Mouse (Mus musculus): ENCODE measurements around the gene Spock1. TPM values are rescaled to one million over a fixed set of nuclear protein-coding genes. Genes with fewer than 3 reads are reported as not detected.

The Spock1 gene
- total RNA-seq, 1 experiment: 0.40 TPM

GRCm38 (mm10) chr13:57522319-57522718, 385.8 kb downstream of the Spock1 start:
- Histone ChIP-seq H3K9ac (ENCODE audit: insufficient read depth, low read depth, low read length, poor library complexity, severe bottlenecking) (no peak overlapping the region), H3K27ac (ENCODE audit: insufficient read depth, low read depth, low read length, poor library complexity, severe bottlenecking) (no peak overlapping the region), H3K4me3 (ENCODE audit: insufficient read depth in 1 of 2, low read depth in 1 of 2, low read length in 2 of 2, poor library complexity in 1 of 2, severe bottlenecking in 1 of 2) (no peak overlapping the region), H3K4me1 (ENCODE audit: control insufficient read depth in 2 of 2, insufficient read depth in 2 of 2, low read length in 2 of 2, poor library complexity in 1 of 2) (peaks cover 8 to 9% of the 10 kb centered on the region in 2 experiments; a peak in 3 of 4 replicates), H3K36me3 (ENCODE audit: control insufficient read depth, insufficient read depth, low read length, poor library complexity, severe bottlenecking) (no peaks in the 10 kb centered on the region), H3K9me3 (ENCODE audit: control insufficient read depth, insufficient read depth, low read depth, low read length) (no peaks in the 10 kb centered on the region)
- in situ Hi-C loops (cut with MboI; ENCODE audit: low sequenced_read_pairs in 2 of 2, unreplicated experiment in 2 of 2): no loop called here
- no peak for DNase-seq (ENCODE audit: low read depth, low spot score)
- TF ChIP-seq CHD2 (IDR thresholded peaks at IDR 0.05; ENCODE audit: low read depth, low read length) (no peak), HCFC1 (IDR thresholded peaks at IDR 0.05; ENCODE audit: borderline replicate concordance, insufficient read depth, low read length) (no peak), MAFK (IDR thresholded peaks at IDR 0.05; ENCODE audit: insufficient read depth, low read depth, low read length) (no peak), ZC3H11A (IDR thresholded peaks at IDR 0.05; ENCODE audit: borderline replicate concordance, low read depth, low read length) (no peak), ZNF384 (IDR thresholded peaks at IDR 0.05; ENCODE audit: low read depth, low read length) (no peak)

DNA sequence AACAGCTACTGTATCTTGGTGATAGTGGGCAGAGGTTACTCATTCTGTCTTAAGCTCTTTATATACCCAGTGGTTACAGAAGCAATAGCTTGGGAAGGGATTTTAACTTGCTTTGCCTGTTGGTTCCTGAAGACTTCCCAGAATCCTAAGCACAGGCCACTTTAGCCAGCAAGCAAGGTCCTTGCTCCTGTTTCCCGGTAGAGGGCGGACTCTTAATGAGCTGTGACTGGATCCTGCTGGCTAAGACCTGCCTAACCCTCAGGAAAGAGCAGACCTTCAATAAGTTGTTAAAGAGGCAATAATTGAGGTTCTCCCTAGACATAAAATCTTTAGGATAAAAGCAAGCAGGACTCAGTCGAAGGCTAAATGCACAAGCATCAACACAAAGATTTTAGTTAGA, 387.0 kb downstream of the Spock1 start:
- H3K9me3 ChIP-seq (ENCODE audit: control insufficient read depth, insufficient read depth, low read depth, low read length): no peaks in the 10 kb centered on the region
- no peak overlapping the region for H3K4me3 ChIP-seq (ENCODE audit: insufficient read depth in 1 of 2, low read depth in 1 of 2, low read length in 2 of 2, poor library complexity in 1 of 2, severe bottlenecking in 1 of 2)
- TF ChIP-seq ZNF384 (IDR thresholded peaks at IDR 0.05; ENCODE audit: low read depth, low read length): no peak
- TF ChIP-seq CHD2 (IDR thresholded peaks at IDR 0.05; ENCODE audit: low read depth, low read length): no peak
- no peak for TF ChIP-seq MAFK (IDR thresholded peaks at IDR 0.05; ENCODE audit: insufficient read depth, low read depth, low read length)
- no peak for TF ChIP-seq ZC3H11A (IDR thresholded peaks at IDR 0.05; ENCODE audit: borderline replicate concordance, low read depth, low read length)
- TF ChIP-seq HCFC1 (IDR thresholded peaks at IDR 0.05; ENCODE audit: borderline replicate concordance, insufficient read depth, low read length): no peak
- H3K27ac ChIP-seq (ENCODE audit: insufficient read depth, low read depth, low read length, poor library complexity, severe bottlenecking): no peak overlapping the region
- H3K4me1 ChIP-seq (ENCODE audit: control insufficient read depth in 2 of 2, insufficient read depth in 2 of 2, low read length in 2 of 2, poor library complexity in 1 of 2): peaks cover 4 to 5% of the 10 kb centered on the region in 2 experiments; a peak in 3 of 4 replicates
- no peak overlapping the region for H3K9ac ChIP-seq (ENCODE audit: insufficient read depth, low read depth, low read length, poor library complexity, severe bottlenecking)
- DNase-seq (ENCODE audit: low read depth, low spot score): no peak
- in situ Hi-C loops (cut with MboI; ENCODE audit: low sequenced_read_pairs in 2 of 2, unreplicated experiment in 2 of 2): no loop called here
- no peaks in the 10 kb centered on the region for H3K36me3 ChIP-seq (ENCODE audit: control insufficient read depth, insufficient read depth, low read length, poor library complexity, severe bottlenecking)

GRCm38 (mm10) chr13:57519790-57520189, 388.3 kb downstream of the Spock1 start:
- no peak overlapping the region for H3K4me3 ChIP-seq (ENCODE audit: insufficient read depth in 1 of 2, low read depth in 1 of 2, low read length in 2 of 2, poor library complexity in 1 of 2, severe bottlenecking in 1 of 2)
- in situ Hi-C loops (cut with MboI; ENCODE audit: low sequenced_read_pairs in 2 of 2, unreplicated experiment in 2 of 2): no loop called here
- no peak for DNase-seq (ENCODE audit: low read depth, low spot score)
- no peak overlapping the region for H3K9ac ChIP-seq (ENCODE audit: insufficient read depth, low read depth, low read length, poor library complexity, severe bottlenecking)
- 0 out of 4 replicates have a peak, but pooled peaks cover 0 to 1% of the 10 kb centered on the region in 2 experiments for H3K4me1 ChIP-seq (ENCODE audit: control insufficient read depth in 2 of 2, insufficient read depth in 2 of 2, low read length in 2 of 2, poor library complexity in 1 of 2)
- no peaks in the 10 kb centered on the region for H3K9me3 ChIP-seq (ENCODE audit: control insufficient read depth, insufficient read depth, low read depth, low read length)
- no peaks in the 10 kb centered on the region for H3K36me3 ChIP-seq (ENCODE audit: control insufficient read depth, insufficient read depth, low read length, poor library complexity, severe bottlenecking)
- TF ChIP-seq HCFC1 (IDR thresholded peaks at IDR 0.05; ENCODE audit: borderline replicate concordance, insufficient read depth, low read length): no peak
- TF ChIP-seq CHD2 (IDR thresholded peaks at IDR 0.05; ENCODE audit: low read depth, low read length): no peak
- no peak for TF ChIP-seq ZC3H11A (IDR thresholded peaks at IDR 0.05; ENCODE audit: borderline replicate concordance, low read depth, low read length)
- TF ChIP-seq MAFK (IDR thresholded peaks at IDR 0.05; ENCODE audit: insufficient read depth, low read depth, low read length): no peak
- no peak for TF ChIP-seq ZNF384 (IDR thresholded peaks at IDR 0.05; ENCODE audit: low read depth, low read length)
- H3K27ac ChIP-seq (ENCODE audit: insufficient read depth, low read depth, low read length, poor library complexity, severe bottlenecking): no peak overlapping the region

DNA sequence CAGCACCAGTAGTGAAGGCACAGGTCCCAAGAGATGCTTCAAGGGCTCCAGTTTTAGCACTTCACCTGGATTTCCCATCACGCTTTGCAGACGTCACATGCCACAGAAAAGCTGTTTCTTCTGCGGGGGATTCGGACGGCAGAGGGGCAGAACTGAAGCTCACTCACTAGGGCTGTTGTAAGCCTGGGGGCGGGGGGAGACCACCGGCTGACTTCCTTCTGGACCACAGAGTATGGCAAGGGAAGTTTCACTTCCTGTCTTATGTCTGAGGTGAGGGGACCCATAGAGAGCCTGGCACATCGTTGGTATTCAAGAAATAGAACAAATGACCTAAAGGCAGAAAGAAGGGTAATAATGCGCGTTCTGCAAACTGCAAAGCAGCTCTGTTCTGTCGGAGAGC, 392.4 kb downstream of the Spock1 start:
- in situ Hi-C loops (cut with MboI; ENCODE audit: low sequenced_read_pairs in 2 of 2, unreplicated experiment in 2 of 2): no loop called here
- Histone ChIP-seq H3K9ac (ENCODE audit: insufficient read depth, low read depth, low read length, poor library complexity, severe bottlenecking) (no peak overlapping the region), H3K27ac (ENCODE audit: insufficient read depth, low read depth, low read length, poor library complexity, severe bottlenecking) (no peak overlapping the region), H3K4me3 (ENCODE audit: insufficient read depth in 1 of 2, low read depth in 1 of 2, low read length in 2 of 2, poor library complexity in 1 of 2, severe bottlenecking in 1 of 2) (no peak overlapping the region), H3K4me1 (ENCODE audit: control insufficient read depth in 2 of 2, insufficient read depth in 2 of 2, low read length in 2 of 2, poor library complexity in 1 of 2) (0 out of 4 replicates have a peak, but pooled peaks cover 0 to 1% of the 10 kb centered on the region in 2 experiments), H3K36me3 (ENCODE audit: control insufficient read depth, insufficient read depth, low read length, poor library complexity, severe bottlenecking) (no peaks in the 10 kb centered on the region), H3K9me3 (ENCODE audit: control insufficient read depth, insufficient read depth, low read depth, low read length) (no peaks in the 10 kb centered on the region)
- no peak for DNase-seq (ENCODE audit: low read depth, low spot score)
- no peak for TF ChIP-seq ZNF384 (IDR thresholded peaks at IDR 0.05; ENCODE audit: low read depth, low read length)
- no peak for TF ChIP-seq HCFC1 (IDR thresholded peaks at IDR 0.05; ENCODE audit: borderline replicate concordance, insufficient read depth, low read length)
- TF ChIP-seq ZC3H11A (IDR thresholded peaks at IDR 0.05; ENCODE audit: borderline replicate concordance, low read depth, low read length): no peak
- TF ChIP-seq MAFK (IDR thresholded peaks at IDR 0.05; ENCODE audit: insufficient read depth, low read depth, low read length): no peak
- TF ChIP-seq CHD2 (IDR thresholded peaks at IDR 0.05; ENCODE audit: low read depth, low read length): no peak

DNA sequence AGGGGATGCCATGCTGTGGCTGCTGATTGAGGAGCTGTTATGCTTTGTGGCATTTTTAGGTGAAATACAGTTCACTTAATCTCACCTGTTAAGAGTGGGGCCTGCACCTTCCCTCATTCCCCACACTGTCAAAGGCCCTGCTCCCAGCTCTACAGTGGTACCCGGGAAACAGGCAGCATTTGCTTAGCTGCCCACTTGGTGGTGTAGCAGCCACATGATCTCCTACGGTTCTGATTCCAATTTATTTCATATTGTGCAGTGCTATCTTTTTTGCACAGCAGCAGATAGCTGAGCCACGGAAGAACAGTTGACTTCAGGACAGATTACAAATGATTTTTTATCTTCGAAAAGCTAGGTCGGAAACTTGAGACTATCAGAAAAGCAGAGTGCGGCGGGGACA, 406.6 kb downstream of the Spock1 start:
- in situ Hi-C loops (cut with MboI; ENCODE audit: low sequenced_read_pairs in 2 of 2, unreplicated experiment in 2 of 2): no loop called here
- TF ChIP-seq HCFC1 (IDR thresholded peaks at IDR 0.05; ENCODE audit: borderline replicate concordance, insufficient read depth, low read length): no peak
- no peak for TF ChIP-seq MAFK (IDR thresholded peaks at IDR 0.05; ENCODE audit: insufficient read depth, low read depth, low read length)
- no peak for TF ChIP-seq CHD2 (IDR thresholded peaks at IDR 0.05; ENCODE audit: low read depth, low read length)
- no peak for TF ChIP-seq ZC3H11A (IDR thresholded peaks at IDR 0.05; ENCODE audit: borderline replicate concordance, low read depth, low read length)
- TF ChIP-seq ZNF384 (IDR thresholded peaks at IDR 0.05; ENCODE audit: low read depth, low read length): no peak
- no peak for DNase-seq (ENCODE audit: low read depth, low spot score)

More for the DNA sequence above, 406.6 kb downstream of the Spock1 start:
- H3K4me1 ChIP-seq (ENCODE audit: control insufficient read depth in 2 of 2, insufficient read depth in 2 of 2, low read length in 2 of 2, poor library complexity in 1 of 2): no peaks in the 10 kb centered on the region
- H3K9me3 ChIP-seq (ENCODE audit: control insufficient read depth, insufficient read depth, low read depth, low read length): no peaks in the 10 kb centered on the region
- no peak overlapping the region for H3K9ac ChIP-seq (ENCODE audit: insufficient read depth, low read depth, low read length, poor library complexity, severe bottlenecking)
- no peak overlapping the region for H3K4me3 ChIP-seq (ENCODE audit: insufficient read depth in 1 of 2, low read depth in 1 of 2, low read length in 2 of 2, poor library complexity in 1 of 2, severe bottlenecking in 1 of 2)
- H3K27ac ChIP-seq (ENCODE audit: insufficient read depth, low read depth, low read length, poor library complexity, severe bottlenecking): no peak overlapping the region
- no peaks in the 10 kb centered on the region for H3K36me3 ChIP-seq (ENCODE audit: control insufficient read depth, insufficient read depth, low read length, poor library complexity, severe bottlenecking)

Measured in ES-E14 (cell line).